In genomic region chr3:107114941-107115340, GRCm38 (mm10) we compare ENCODE assay signal across 23 mouse cellular contexts. TPM values are rescaled to one million over a fixed set of nuclear protein-coding genes. Genes with fewer than 3 reads are reported as not detected.
DNase-seq lines count a peak whose midpoint lies in the region; ATAC-seq and TF ChIP-seq lines count a peak whose summit lies in the region.
"Had no signal": no experiment of that assay in that cellular context is flagged by ENCODE, and none has a peak within 500 bp of the region (broad histone marks: within the 10 kb centered on the region; RNA-seq: fewer than 3 reads in every experiment).

No protein-coding gene starts in this region.

- no peak overlapping the region for H3K4me3 ChIP-seq in hindbrain, postnatal 0 days (ENCODE audit: low read length)
- no peak overlapping the region for H3K4me3 ChIP-seq in hindbrain, embryonic 16.5 days (ENCODE audit: low read length)
- H3K4me3 ChIP-seq in midbrain, embryonic 14.5 days (replicated peaks; ENCODE audit: low read depth, low read length) = no peak overlapping the region
- H3K4me3 ChIP-seq in midbrain, embryonic 15.5 days = no peak overlapping the region
- H3K4me3 ChIP-seq: embryonic facial prominence, embryonic 15.5 days; erythroblast, embryonic 14.5 days; forebrain, embryonic 10.5 days; gastrocnemius, adult 2 months; heart, embryonic 12.5 days; hindbrain, embryonic 10.5 days; intestine, embryonic 15.5 days had no signal

- peaks cover 18% of the 10 kb centered on the region for H3K4me1 ChIP-seq in hindbrain, postnatal 0 days (ENCODE audit: insufficient read depth, low read length)
- peaks cover 17% of the 10 kb centered on the region for H3K4me1 ChIP-seq in hindbrain, embryonic 16.5 days (ENCODE audit: control insufficient read depth, insufficient read depth, low read depth, low read length)
- peaks cover 25% of the 10 kb centered on the region for H3K4me1 ChIP-seq in midbrain, embryonic 14.5 days (ENCODE audit: control insufficient read depth, insufficient read depth, low read length)
- H3K4me1 ChIP-seq in midbrain, embryonic 15.5 days = peaks cover 25% of the 10 kb centered on the region
- H3K4me1 ChIP-seq: embryonic facial prominence, embryonic 15.5 days; heart, embryonic 12.5 days; intestine, embryonic 15.5 days had no signal

- ATAC-seq in hindbrain, postnatal 0 days = no peak
- ATAC-seq in hindbrain, embryonic 16.5 days = no peak
- ATAC-seq in midbrain, embryonic 14.5 days (ENCODE audit: low FRiP score, low TSS enrichment) = no peak
- no peak for ATAC-seq in midbrain, embryonic 15.5 days (replicated peaks)
- ATAC-seq: intestine, embryonic 15.5 days had no signal

- no peaks in the 10 kb centered on the region for H3K36me3 ChIP-seq in hindbrain, postnatal 0 days (ENCODE audit: insufficient read depth, low read length)
- H3K36me3 ChIP-seq in hindbrain, embryonic 16.5 days (ENCODE audit: control insufficient read depth, insufficient read depth, low read length) = no peaks in the 10 kb centered on the region
- no peaks in the 10 kb centered on the region for H3K36me3 ChIP-seq in midbrain, embryonic 14.5 days (ENCODE audit: control insufficient read depth, insufficient read depth, low read length)
- no peaks in the 10 kb centered on the region for H3K36me3 ChIP-seq in midbrain, embryonic 15.5 days (replicated peaks)
- H3K36me3 ChIP-seq: embryonic facial prominence, embryonic 15.5 days; forebrain, embryonic 10.5 days; heart, embryonic 12.5 days; hindbrain, embryonic 10.5 days; intestine, embryonic 15.5 days had no signal

- no peak for TF ChIP-seq CTCF in hindbrain, postnatal 0 days (IDR thresholded peaks at IDR 0.05; ENCODE audit: low read depth)

- no peak overlapping the region for H3K9ac ChIP-seq in hindbrain, postnatal 0 days (replicated peaks; ENCODE audit: low read length)
- no peak overlapping the region for H3K9ac ChIP-seq in hindbrain, embryonic 16.5 days (ENCODE audit: low read depth, low read length)
- H3K9ac ChIP-seq in midbrain, embryonic 14.5 days (replicated peaks; ENCODE audit: low read length) = no peak overlapping the region
- no peak overlapping the region for H3K9ac ChIP-seq in midbrain, embryonic 15.5 days
- H3K9ac ChIP-seq: embryonic facial prominence, embryonic 15.5 days; heart, embryonic 12.5 days; intestine, embryonic 15.5 days had no signal

- DNase-seq in adrenal gland, postnatal 14 days = peak; percentile 44
- DNase-seq in adrenal gland, adult 2 months = no peak
- peak; percentile 66 to 79 for DNase-seq in cerebellum, postnatal 14 days
- DNase-seq in cerebellum, adult 11-12 months = no peak
- peak; percentile 52 for DNase-seq in hindbrain, postnatal 0 days (ENCODE audit: low spot score)
- peak; percentile 28 for DNase-seq in midbrain, embryonic 14.5 days
- DNase-seq: cerebellum, adult 9-11 months; embryo, embryonic 11 days; gastrocnemius, adult 2 months; gastrocnemius, postnatal 25 days; kidney, adult 18-20 months had no signal

- 70% methylated on average over 2 of the region's 2 CpGs for WGBS in hindbrain, postnatal 0 days
- WGBS in hindbrain, embryonic 16.5 days = 73% methylated on average over 2 of the region's 2 CpGs
- 84% methylated on average over 2 of the region's 2 CpGs for WGBS in midbrain, embryonic 14.5 days
- WGBS in midbrain, embryonic 15.5 days = 72% methylated on average over 2 of the region's 2 CpGs

- H3K27ac ChIP-seq in hindbrain, postnatal 0 days = no peak overlapping the region
- no peak overlapping the region for H3K27ac ChIP-seq in hindbrain, embryonic 16.5 days (ENCODE audit: low read depth, low read length)
- H3K27ac ChIP-seq in midbrain, embryonic 14.5 days (replicated peaks; ENCODE audit: low read depth, low read length) = no peak overlapping the region
- no peak overlapping the region for H3K27ac ChIP-seq in midbrain, embryonic 15.5 days
- H3K27ac ChIP-seq: embryonic facial prominence, embryonic 15.5 days; forebrain, embryonic 10.5 days; gastrocnemius, adult 2 months; hindbrain, embryonic 10.5 days; intestine, embryonic 15.5 days had no signal

- H3K27me3 ChIP-seq in hindbrain, postnatal 0 days (ENCODE audit: insufficient read depth, low read length) = no peaks in the 10 kb centered on the region
- H3K27me3 ChIP-seq in hindbrain, embryonic 16.5 days (replicated peaks; ENCODE audit: control insufficient read depth, insufficient read depth, low read length) = no peaks in the 10 kb centered on the region
- no peaks in the 10 kb centered on the region for H3K27me3 ChIP-seq in midbrain, embryonic 14.5 days (ENCODE audit: control insufficient read depth, insufficient read depth, low read length)
- no peaks in the 10 kb centered on the region for H3K27me3 ChIP-seq in midbrain, embryonic 15.5 days (replicated peaks)
- H3K27me3 ChIP-seq: embryonic facial prominence, embryonic 15.5 days; heart, embryonic 12.5 days; intestine, embryonic 15.5 days had no signal

- H3K4me2 ChIP-seq in hindbrain, postnatal 0 days (ENCODE audit: low read depth, low read length) = no peak overlapping the region
- no peak overlapping the region for H3K4me2 ChIP-seq in hindbrain, embryonic 16.5 days (ENCODE audit: low read length)
- H3K4me2 ChIP-seq in midbrain, embryonic 14.5 days (ENCODE audit: low read length) = no peak overlapping the region
- H3K4me2 ChIP-seq in midbrain, embryonic 15.5 days = no peak overlapping the region
- H3K4me2 ChIP-seq: embryonic facial prominence, embryonic 15.5 days; heart, embryonic 12.5 days; intestine, embryonic 15.5 days had no signal

- no peaks in the 10 kb centered on the region for H3K9me3 ChIP-seq in hindbrain, postnatal 0 days (ENCODE audit: low read length)
- no peaks in the 10 kb centered on the region for H3K9me3 ChIP-seq in hindbrain, embryonic 16.5 days (ENCODE audit: control insufficient read depth, low read length)
- no peaks in the 10 kb centered on the region for H3K9me3 ChIP-seq in midbrain, embryonic 14.5 days (ENCODE audit: control insufficient read depth, low read length)
- no peaks in the 10 kb centered on the region for H3K9me3 ChIP-seq in midbrain, embryonic 15.5 days
- H3K9me3 ChIP-seq: embryonic facial prominence, embryonic 15.5 days; forebrain, embryonic 10.5 days; heart, embryonic 12.5 days; hindbrain, embryonic 10.5 days; intestine, embryonic 15.5 days had no signal

RNA-seq across cellular contexts. Expression of gene Kcna2, which starts 14.0 kb away (rescaled TPM):
- total RNA-seq in adrenal gland, postnatal 14 days (2021) = 1.4 and 4.0 TPM in 2 replicates
- total RNA-seq in adrenal gland, adult 2 months (2021) = 1 to 10 TPM in 1 of 2 experiments, under 1 TPM in 1; 0.46 to 1.5 TPM
- 0.16 and 0.45 TPM in 2 replicates for polyA plus RNA-seq in adrenal gland, adult 2 months (2012; rRNA removed)
- total RNA-seq in hindbrain, postnatal 0 days (2014; rRNA removed) = 15.5 and 17.2 TPM in 2 replicates
- 1.8 and 2.1 TPM in 2 replicates for polyA plus RNA-seq in hindbrain, postnatal 0 days (2015; fragmentation: Nextera tagmentation; extraction: Ambion mirVana)
- polyA plus RNA-seq in hindbrain, embryonic 16.5 days (2015; fragmentation: Nextera tagmentation; extraction: Ambion mirVana) = 1.9 and 2.6 TPM in 2 replicates
- polyA plus RNA-seq in midbrain, embryonic 14.5 days (2014; fragmentation: Nextera tagmentation; extraction: Ambion mirVana) = 1.5 and 2.0 TPM in 2 replicates
- 1.7 and 1.9 TPM in 2 replicates for polyA plus RNA-seq in midbrain, embryonic 15.5 days (2015; fragmentation: Nextera tagmentation; extraction: Ambion mirVana)
- total RNA-seq: common myeloid progenitor, adult 5-6 weeks; granulocyte monocyte progenitor cell, adult 5-6 weeks; MEL had no signal
- polyA plus RNA-seq: C2C12; forebrain, embryonic 10.5 days had no signal

Comparison
In these comparisons a context has a peak if more than half of its experiments do, and no peak if none do; other contexts are left out.
1. DNase-seq: peak in adrenal gland, postnatal 14 days (single experiment), cerebellum, postnatal 14 days (2 of 2), hindbrain, postnatal 0 days (single experiment) and midbrain, embryonic 14.5 days (single experiment); none in adrenal gland, adult 2 months (single experiment) and cerebellum, adult 11-12 months (single experiment).